Mouse (Mus musculus) heart, adult 2 months (tissue): ENCODE data around the gene Cacna2d1. TPM values are rescaled to one million over a fixed set of nuclear protein-coding genes. Genes with fewer than 3 reads are reported as not detected.

Source experiments
- DNase-seq, 2 experiments: peaks; one replicate each; pipeline ENCODE4 v3.0.0; 2021
- H3K27ac ChIP-seq: fragments of 200-600 bp; 2 replicates; pipeline ENCODE4 v1.8.1; 2022
- H3K27me3 ChIP-seq: fragments of 200-500 bp; 2 replicates; pipeline ENCODE4 v1.6.1; 2012; ENCODE audit warnings: mild to moderate bottlenecking, low read length, inconsistent platforms, mixed read lengths; ENCODE audit not compliant: control insufficient read depth, insufficient read depth
- H3K36me3 ChIP-seq: fragments of 200-500 bp; 2 replicates; pipeline ENCODE4 v1.6.1; 2012; ENCODE audit warnings: low read length, inconsistent platforms; ENCODE audit not compliant: control insufficient read depth, insufficient read depth
- H3K4me1 ChIP-seq: fragments of 200-500 bp; 2 replicates; pipeline ENCODE4 v1.6.1; 2011; ENCODE audit warnings: low read length; ENCODE audit not compliant: control insufficient read depth, insufficient read depth
- H3K4me3 ChIP-seq: fragments of 200-600 bp; 2 replicates; pipeline ENCODE4 v1.8.1; 2022
- H3K79me2 ChIP-seq: fragments of 200-500 bp; replicated peaks from 2 replicates; pipeline ENCODE4 v1.6.1; 2012; ENCODE audit warnings: mild to moderate bottlenecking, inconsistent platforms, low read length, moderate library complexity, mixed read lengths; ENCODE audit not compliant: control insufficient read depth, insufficient read depth
- H3K9ac ChIP-seq: fragments of 200-500 bp; 2 replicates; pipeline ENCODE4 v1.6.1; 2012; ENCODE audit warnings: low read depth, mild to moderate bottlenecking, control low read depth, inconsistent platforms, low read length, mixed read lengths
- CTCF ChIP-seq: fragments of 200-600 bp; IDR thresholded peaks from 2 replicates; pipeline ENCODE4 v1.8.1; 2022; ENCODE audit warnings: antibody characterized with exemption, mild to moderate bottlenecking, moderate library complexity
- EP300 ChIP-seq: fragments of 200-500 bp; IDR thresholded peaks from 2 replicates; pipeline ENCODE4 v1.6.1; 2011; ENCODE audit warnings: low read depth, low read length, control low read depth; ENCODE audit not compliant: insufficient read depth
- POLR2A ChIP-seq: fragments of 200-500 bp; IDR thresholded peaks from 2 replicates; pipeline ENCODE4 v1.6.1; 2011; ENCODE audit warnings: mild to moderate bottlenecking, low read depth, low read length, control low read depth; ENCODE audit not compliant: insufficient read depth
- WGBS: fragments of 180-500 bp; shearing (Covaris S2); methylation state at CpG from one replicate; pipeline ENCODE4 v1.1.7; 2018; 5-methylcytosine and 5-hydroxymethylcytosine counted together
- intact Hi-C: fragments of 180-260 bp; cut with DNase I; formaldehyde crosslinking; loops from one replicate; pipeline ENCODE4 v1.15.1; 2025
- polyA plus RNA-seq: library from polyadenylated mRNA; depleted of rRNA; stranded (reverse); fragments of >200 nt; gene quantifications from 2 replicates; pipeline ENCODE4 v1.2.3, GENCODE M21; 2012
- total RNA-seq, 2 experiments: library from RNA; stranded (reverse); gene quantifications; 2 replicates each; pipeline ENCODE4 v1.2.3; 2021

Gene Cacna2d1
- total and polyA plus RNA-seq, 3 experiments: 26.8 to 90.3 (median 81.9) TPM

DNA sequence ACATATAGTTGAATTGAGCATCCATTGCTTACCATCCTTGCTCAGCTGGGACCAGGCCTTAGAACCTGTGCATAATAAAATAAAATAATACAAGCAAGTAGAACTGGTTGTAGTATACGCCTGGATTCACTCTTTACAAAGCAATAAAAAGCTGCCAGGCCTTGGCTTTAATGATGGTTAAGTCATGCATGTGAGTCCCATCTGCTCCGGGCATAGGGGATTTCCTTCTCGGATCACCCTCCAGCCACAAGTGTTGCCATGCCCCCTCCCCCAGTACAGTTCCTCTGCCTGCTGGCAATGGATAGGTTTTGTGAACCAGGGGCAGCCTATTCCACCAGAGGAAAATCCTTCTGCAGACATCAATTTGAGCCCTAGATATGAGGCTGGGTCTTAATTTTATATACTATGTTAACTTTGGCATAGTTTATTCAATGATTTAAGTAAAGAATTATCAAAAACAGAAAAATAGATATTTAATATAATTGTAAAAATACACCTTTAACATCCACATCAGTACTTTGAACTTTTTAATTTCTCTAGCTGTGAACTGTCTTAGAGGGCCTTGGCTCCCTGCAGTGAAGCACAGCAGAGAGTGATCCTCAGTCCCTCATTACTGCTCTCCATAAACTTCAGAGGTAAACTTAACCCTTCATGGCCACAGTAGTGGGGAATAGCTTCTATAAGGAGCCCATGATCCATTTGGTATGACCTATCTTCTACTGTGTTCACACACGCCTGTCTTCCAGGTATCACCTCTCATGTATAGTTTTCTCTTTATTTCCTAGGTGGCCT is 90.3 kb downstream of the Cacna2d1 start:
- Histone ChIP-seq H3K27me3 (no peaks in the 10 kb centered on the region), H3K4me3 (no peak overlapping the region), H3K79me2 (no peaks in the 10 kb centered on the region), H3K4me1 (no peaks in the 10 kb centered on the region), H3K9ac (no peak overlapping the region), H3K36me3 (no peaks in the 10 kb centered on the region), H3K27ac (no peak overlapping the region)
- 79% methylated on average over 4 of the region's 4 CpGs for WGBS
- TF ChIP-seq CTCF: no peak
- TF ChIP-seq EP300: no peak
- TF ChIP-seq POLR2A: no peak
- intact Hi-C loops: no loop called here
- no peak for DNase-seq

GRCm38 (mm10) chr5:16028881-16029280 is 94.4 kb downstream of the Cacna2d1 start:
- 83% methylated on average over 6 of the region's 6 CpGs for WGBS
- Histone ChIP-seq H3K4me3 (no peak overlapping the region), H3K27me3 (no peaks in the 10 kb centered on the region), H3K4me1 (peaks cover 1% of the 10 kb centered on the region), H3K27ac (no peak overlapping the region), H3K9ac (no peak overlapping the region), H3K79me2 (no peaks in the 10 kb centered on the region), H3K36me3 (no peaks in the 10 kb centered on the region)
- intact Hi-C loops: no loop called here
- no peak for TF ChIP-seq CTCF
- no peak for DNase-seq

GRCm38 (mm10) chr5:16029481-16029880 is 95.0 kb downstream of the Cacna2d1 start:
- WGBS: 79% methylated on average over 5 of the region's 5 CpGs
- no peak for TF ChIP-seq EP300
- TF ChIP-seq CTCF: no peak
- TF ChIP-seq POLR2A: no peak
- no peak for DNase-seq
- H3K4me3 ChIP-seq: no peak overlapping the region
- no peaks in the 10 kb centered on the region for H3K27me3 ChIP-seq
- H3K4me1 ChIP-seq: peaks cover 1% of the 10 kb centered on the region
- no peaks in the 10 kb centered on the region for H3K36me3 ChIP-seq
- no peak overlapping the region for H3K27ac ChIP-seq
- H3K79me2 ChIP-seq: no peaks in the 10 kb centered on the region
- intact Hi-C loops: no loop called here
- no peak overlapping the region for H3K9ac ChIP-seq

GRCm38 (mm10) chr5:16033569-16033968 is 99.1 kb downstream of the Cacna2d1 start:
- peaks cover 1% of the 10 kb centered on the region for H3K4me1 ChIP-seq
- no peak for DNase-seq
- H3K4me3 ChIP-seq: no peak overlapping the region
- intact Hi-C loops: no loop called here
- no peak overlapping the region for H3K27ac ChIP-seq
- no peaks in the 10 kb centered on the region for H3K79me2 ChIP-seq
- WGBS: 76% methylated on average over 1 of the region's 1 CpGs
- H3K9ac ChIP-seq: no peak overlapping the region
- no peaks in the 10 kb centered on the region for H3K36me3 ChIP-seq
- H3K27me3 ChIP-seq: no peaks in the 10 kb centered on the region
- no peak for TF ChIP-seq EP300
- no peak for TF ChIP-seq CTCF
- no peak for TF ChIP-seq POLR2A

DNA sequence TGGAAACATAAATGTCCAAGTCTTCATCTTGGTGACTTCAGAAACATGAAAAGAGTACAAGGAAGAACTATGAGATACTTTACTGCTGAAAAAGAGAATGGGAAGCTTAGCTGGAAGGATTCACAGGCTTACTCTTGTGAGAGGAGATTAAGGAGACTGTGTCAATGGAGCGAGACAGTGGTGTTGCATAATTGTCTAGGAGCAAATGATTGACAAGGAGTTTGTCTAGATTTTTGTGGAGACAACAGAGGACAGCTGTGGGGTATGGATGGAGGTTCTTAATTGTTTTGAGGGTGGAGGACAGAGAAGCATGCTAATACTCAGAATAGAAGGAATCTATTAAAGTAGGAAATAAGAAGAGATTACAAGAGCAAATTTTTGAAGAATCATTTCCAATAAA is 100.8 kb downstream of the Cacna2d1 start:
- no peaks in the 10 kb centered on the region for H3K79me2 ChIP-seq
- no peak for DNase-seq
- intact Hi-C loops: no loop called here
- H3K9ac ChIP-seq: no peak overlapping the region
- no peaks in the 10 kb centered on the region for H3K27me3 ChIP-seq
- WGBS: 62% methylated on average over 1 of the region's 1 CpGs
- no peaks in the 10 kb centered on the region for H3K4me1 ChIP-seq
- H3K27ac ChIP-seq: no peak overlapping the region
- TF ChIP-seq CTCF: no peak
- no peak for TF ChIP-seq EP300
- TF ChIP-seq POLR2A: no peak
- no peaks in the 10 kb centered on the region for H3K36me3 ChIP-seq
- H3K4me3 ChIP-seq: no peak overlapping the region

DNA sequence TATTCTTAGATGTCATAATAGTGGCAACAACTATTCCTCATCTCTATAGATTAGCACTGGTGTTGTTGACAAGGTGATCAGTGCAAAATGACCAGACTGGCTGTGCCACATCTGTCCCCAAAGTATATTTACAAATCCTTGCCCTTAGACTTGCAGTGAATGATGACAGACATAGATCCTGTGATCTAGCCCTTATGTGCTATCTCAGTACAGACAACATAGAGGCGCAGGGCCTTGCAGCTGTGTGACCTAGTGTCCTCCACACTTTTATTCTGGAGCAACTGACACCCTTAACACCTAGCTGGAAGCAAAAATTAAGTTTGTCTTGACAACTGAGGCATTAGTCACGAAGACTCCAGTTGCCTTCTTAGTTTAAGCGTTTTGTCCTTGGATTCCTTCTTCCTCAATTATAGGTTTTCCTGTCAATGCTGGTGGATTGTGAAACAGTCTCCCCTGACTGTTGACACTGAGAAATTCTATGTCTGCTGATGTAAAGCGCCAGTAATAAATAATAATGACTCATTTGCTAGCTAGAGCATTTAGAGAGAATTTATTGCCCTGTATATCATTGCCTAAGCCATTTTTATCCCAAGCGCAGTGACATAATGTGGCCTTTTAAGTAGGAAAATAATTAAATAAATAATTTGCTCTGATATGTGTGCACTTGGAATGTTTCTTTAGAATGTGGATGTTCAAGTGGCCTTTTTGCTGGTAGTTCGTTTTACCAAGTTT is 110.8 kb downstream of the Cacna2d1 start:
- Histone ChIP-seq H3K9ac (no peak overlapping the region), H3K27me3 (no peaks in the 10 kb centered on the region), H3K4me1 (no peaks in the 10 kb centered on the region), H3K27ac (no peak overlapping the region), H3K36me3 (no peaks in the 10 kb centered on the region), H3K4me3 (no peak overlapping the region), H3K79me2 (no peaks in the 10 kb centered on the region)
- TF ChIP-seq CTCF: no peak
- no peak for TF ChIP-seq POLR2A
- no peak for TF ChIP-seq EP300
- 85% methylated on average over 6 of the region's 6 CpGs for WGBS
- intact Hi-C loops: no loop called here
- DNase-seq: no peak
